Mouse (Mus musculus) skeletal muscle tissue, adult 2 months (tissue): Measurements from ENCODE around the gene Myadm.

Experiments used
- DNase-seq: peaks from one replicate; pipeline ENCODE4 v3.0.0-alpha.2; 2012; ENCODE audit warnings: low read depth, low spot score

The Myadm gene

DNA sequence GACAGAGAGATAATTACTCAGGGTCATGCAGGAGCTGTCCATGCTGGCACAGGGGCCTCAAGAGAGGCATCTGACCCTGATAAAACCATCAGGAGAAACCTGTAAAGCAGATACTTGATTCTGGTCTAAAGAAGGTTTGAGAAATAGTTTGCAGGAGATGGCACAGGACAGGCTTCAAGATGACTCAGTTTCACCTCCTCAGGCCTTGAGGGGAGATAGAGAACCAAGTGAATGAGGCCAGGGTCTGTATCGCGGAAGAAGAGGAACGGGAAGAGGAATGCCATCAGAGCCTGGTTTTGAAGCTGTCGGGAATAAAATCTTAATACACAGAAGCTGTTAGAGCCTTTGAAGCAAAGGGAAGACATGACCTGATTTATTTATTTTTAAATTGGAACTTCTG is 28.8 kb downstream of the Myadm start:
- no peak for DNase-seq

- no peak for DNase-seq
These were observed 32.0 kb downstream of the Myadm start for GRCm38 (mm10) chr7:3320856-3321255.

DNA sequence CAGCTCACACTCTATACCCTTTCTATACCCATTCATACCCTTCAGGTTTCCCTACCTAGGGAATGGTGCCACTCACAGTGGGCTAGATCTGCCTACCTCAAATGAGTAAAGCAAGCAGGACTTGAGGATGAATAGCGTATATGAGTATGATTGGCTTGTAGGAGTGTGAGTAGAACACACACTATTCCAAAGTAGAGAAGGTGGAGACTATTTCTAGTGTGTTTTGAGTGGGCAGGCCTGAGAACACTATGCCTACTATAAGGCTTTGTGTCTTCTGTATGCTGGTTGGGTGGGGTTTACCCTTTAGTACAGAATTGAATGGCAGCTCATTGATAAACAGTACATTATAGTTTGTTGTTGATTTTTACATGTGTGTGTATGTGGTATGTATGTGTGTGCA is 34.9 kb downstream of the Myadm start:
- no peak for DNase-seq

DNA sequence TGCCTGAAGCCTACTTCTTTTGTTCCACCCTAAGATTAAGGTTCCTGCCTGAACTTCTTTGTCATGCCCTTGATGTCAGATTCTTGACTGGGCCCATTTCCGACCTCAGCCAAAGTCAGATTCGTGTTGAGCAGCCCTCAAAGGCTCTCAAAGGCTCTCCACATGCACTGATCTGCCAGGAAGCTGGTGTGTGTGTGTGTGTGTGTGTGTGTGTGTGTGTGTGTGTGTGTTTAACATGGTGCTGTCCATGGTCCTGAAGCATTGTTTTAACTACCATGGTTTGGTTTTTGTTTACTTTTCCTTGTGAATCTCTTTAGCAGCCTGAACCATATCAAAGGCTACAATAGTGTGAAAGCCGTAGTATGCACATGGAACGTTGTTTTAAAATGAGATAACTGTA is 39.1 kb downstream of the Myadm start:
- DNase-seq: no peak

- peak; percentile 51 for DNase-seq
These were observed 41.1 kb downstream of the Myadm start for GRCm38 (mm10) chr7:3329776-3330546.

- no peak for DNase-seq
These were observed 42.3 kb downstream of the Myadm start for GRCm38 (mm10) chr7:3331171-3331570.

DNA sequence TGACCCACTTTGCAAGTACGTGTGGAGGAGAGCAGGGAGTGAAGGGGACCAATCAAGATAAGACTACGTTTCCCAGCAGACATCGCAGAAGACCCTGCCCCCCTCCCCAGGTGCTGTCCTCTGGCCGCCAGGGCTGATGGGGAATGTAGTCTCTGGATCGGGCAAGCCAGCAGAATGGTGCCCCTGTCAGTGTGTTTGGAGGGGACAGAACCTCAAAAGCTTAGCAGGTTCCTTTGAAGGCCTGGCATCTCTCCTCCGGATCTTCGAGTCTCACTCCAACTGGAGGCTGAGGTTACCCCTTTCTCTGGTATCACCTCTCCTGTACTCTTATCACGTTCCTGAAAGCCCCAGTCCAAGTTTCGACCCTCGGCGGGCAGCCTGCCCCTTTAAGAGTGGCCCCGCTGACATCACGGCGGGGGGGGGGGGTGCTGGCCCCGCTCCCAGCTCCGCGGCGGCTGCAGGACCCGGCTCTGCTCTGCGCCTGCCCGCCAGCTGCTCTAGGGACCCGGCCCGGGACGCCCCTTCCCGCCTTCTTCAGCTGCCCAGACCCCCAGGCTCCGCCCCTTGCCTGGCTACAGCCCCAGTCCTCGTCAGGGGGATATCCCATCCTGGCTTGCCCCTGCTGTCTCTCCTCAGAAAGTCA is 42.8 kb downstream of the Myadm start:
- DNase-seq: peak; percentile 37

- no peak for DNase-seq
These were observed 43.3 kb downstream of the Myadm start for GRCm38 (mm10) chr7:3332224-3332615.

DNA sequence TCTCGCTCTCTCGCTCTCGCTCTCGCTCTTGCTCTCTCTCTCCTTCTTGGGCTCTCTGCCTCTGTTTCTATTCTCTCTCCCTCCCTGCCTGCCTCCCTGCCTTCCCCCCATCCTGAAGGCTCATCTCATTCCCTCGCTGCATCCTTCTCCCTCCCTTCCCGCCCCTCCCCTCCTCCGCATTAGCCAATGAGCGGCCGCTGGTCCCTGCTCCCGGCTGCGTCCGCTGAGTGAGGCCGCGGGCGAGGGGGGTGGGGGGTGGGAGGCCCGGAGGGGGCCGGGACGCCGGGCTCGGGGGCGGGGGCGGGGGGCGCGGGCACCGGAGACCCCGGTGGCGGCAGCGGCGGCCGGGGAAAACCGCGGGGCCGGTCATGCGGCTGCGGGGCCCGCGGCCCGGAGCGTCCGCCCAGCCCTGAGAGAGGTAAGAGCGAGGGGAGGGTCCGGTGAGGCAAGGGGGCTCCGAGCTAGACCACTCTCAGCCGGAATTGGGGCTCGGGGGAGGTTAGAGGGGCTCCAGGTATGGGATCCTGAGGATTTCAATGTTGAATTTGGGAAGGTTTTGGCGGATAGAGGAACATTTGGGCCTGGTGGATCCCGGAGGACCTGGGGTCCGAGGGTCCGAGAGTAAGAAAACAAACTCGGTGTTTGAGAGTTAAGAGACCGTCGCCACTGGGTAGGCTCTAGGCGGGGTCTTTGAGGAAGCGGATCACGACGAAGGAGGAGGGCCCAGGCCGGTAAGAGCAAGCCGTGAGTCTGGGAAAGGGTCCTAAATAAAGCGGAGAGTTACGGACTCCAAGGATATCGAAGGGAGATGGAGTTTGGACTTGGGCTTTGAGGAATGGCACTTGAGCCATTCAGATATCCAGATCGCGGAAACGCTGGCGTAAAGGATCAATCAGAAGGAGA is 44.0 kb downstream of the Myadm start, which contains the start of gene Cacng7:
Gene Cacng7 (plus strand): TSS at position 337 of the 903 bp plus-strand sequence.
- peak; percentile 11 for DNase-seq

GRCm38 (mm10) chr7:3333542-3333941 is 44.7 kb downstream of the Myadm start:
- DNase-seq: no peak

DNA sequence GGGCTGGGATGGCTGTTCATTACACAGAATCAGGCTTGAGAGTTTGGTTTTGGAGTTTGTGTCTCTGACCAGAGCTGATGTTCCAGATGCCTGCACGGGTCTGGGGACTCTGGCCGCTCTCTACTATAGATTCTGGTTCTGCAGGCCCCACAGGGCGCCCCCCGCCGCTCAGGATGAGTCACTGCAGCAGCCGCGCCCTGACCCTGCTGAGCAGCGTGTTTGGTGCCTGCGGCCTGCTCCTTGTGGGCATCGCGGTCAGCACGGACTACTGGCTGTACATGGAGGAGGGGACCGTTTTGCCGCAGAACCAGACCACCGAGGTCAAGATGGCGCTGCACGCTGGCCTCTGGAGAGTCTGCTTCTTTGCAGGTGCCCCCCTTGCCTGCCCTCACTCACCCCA is 47.5 kb downstream of the Myadm start:
- DNase-seq: no peak

GRCm38 (mm10) chr7:3338286-3338935 is 49.5 kb downstream of the Myadm start:
- no peak for DNase-seq

DNA sequence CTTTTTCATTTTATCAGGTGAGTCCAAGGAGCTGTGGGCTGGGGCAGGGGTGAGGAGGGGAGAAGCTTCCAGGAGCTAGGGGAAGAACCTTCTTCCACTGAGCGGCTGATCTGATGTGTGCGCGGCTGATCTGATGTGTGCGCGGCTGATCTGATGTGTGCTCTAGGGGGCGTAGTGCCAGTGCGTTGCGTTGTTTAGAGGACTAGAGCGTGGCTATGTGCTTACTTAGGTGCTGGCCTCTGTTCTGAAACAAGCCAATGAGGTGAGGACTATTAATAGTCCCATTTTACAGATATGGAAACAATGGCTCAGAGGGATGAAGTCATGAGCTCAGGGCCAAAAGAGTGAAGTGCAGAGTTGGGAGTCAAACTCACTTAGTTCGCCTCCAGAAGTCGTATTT is 50.1 kb downstream of the Myadm start:
- no peak for DNase-seq

- DNase-seq: no peak
These were observed 55.0 kb downstream of the Myadm start for GRCm38 (mm10) chr7:3343861-3344260.

- DNase-seq: no peak
These were observed 56.4 kb downstream of the Myadm start for GRCm38 (mm10) chr7:3345301-3345700.

GRCm38 (mm10) chr7:3347366-3348287 is 58.7 kb downstream of the Myadm start:
- DNase-seq: no peak

DNA sequence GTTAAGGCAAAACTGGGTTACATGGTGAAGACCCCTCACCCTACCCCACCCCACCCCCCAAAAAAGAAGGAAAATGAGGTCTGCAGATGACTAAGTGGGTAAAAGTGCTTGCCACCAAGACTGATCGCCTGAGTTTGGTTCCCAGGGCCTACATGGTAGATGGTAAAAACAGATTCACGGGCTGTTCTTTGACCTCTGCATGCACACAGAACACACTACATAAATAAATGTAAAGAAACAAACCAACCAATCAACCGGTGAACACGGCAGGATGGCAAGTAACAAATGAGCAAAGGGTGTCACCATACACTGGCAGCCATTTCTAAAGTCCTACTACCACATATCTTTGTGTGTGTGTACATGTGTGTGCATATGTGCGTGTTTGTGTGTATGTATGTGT is 59.4 kb downstream of the Myadm start:
- no peak for DNase-seq

DNA sequence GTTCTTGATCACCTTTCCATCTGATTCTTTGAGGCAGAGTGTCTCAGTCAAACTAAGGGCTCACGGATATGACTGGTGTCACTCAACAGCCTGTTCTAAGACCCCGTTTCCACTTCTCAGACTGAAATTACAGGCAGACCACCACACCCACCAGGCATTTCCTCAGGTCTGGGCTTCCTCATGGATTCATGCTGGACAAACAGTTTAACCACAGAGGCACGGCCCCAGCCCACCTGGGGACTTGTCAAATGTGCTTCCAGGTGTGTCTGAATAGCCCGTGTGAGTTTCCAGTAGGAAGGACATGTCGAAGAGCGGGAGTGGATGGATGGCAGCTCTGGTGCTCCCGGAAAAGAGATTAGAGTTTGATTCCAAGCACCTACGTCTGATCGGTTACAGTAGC is 60.9 kb downstream of the Myadm start:
- no peak for DNase-seq
